Mouse (Mus musculus): ENCODE results near the gene Asic2. TPM values are rescaled to one million over a fixed set of nuclear protein-coding genes. Genes with fewer than 3 reads are reported as not detected.
A peak's percentile ranks its signal among the peaks of the same experiment; 100 is the strongest.

The Asic2 gene
- total RNA-seq, 2 experiments from 2014 or later, result 2.6 to 4.8 TPM

DNA sequence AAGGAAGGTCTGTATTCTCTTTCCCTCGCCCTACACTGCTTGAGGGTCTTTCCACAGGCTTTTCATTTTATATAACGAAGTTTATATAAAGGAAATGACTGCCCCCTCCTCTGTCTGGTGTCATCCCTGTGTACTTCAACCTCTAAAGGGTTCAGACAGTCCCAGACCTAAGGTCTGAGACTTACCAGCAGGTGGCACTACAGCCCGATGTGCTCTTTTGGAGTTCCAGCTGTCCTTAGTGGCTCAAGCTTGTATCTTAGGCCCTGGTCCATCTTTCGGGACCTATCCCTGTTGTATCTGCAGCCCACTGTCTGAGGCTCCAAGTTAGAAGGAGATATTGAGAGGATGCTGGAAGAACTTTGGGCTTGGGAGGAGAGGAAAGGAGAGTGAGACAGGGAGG lies 1061.8 kb downstream of the Asic2 start:
- peak; percentile 83 for DNase-seq

DNA sequence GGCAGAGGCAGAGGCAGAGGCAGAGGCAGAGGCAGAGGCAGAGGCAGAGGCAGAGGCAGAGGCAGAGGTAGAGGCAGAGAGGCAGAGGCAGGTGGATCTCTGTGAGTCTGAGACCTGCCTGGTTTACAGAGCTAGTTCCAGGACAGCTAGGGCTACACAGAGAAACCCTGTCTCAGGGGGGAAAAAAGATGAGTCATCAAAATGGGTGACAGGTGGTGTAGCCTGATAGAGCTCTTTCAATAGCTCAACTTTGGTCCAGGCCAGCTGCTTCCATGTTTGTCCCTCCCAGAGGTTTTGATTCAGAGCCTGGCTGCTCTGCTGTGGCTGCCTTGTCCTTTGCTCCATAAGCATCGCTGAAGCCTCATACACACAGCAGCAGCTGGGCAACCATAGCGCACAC lies 1063.7 kb downstream of the Asic2 start:
- DNase-seq, result no peak

GRCm38 (mm10) chr11:80903426-80903825 lies 1064.8 kb downstream of the Asic2 start:
- DNase-seq, result no peak

DNA sequence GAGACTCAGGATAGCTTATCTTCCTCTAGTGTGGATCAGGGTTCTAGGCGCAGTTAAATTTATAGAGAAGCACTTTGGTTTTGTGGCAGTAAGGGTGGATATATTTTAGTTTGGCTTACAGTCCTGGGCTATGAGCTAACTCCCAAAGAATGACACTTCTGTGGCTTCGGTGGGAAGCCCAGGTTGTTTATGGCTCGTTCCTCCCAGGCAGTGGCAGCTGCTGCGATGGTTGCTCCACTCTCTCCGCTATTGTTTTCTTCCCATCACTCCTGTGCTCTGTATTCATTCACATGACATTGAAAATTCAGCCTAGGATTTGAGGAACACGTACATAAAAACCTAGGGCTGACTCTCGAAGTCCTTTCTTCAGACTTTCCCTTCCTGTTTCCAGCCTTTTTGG lies 1065.6 kb downstream of the Asic2 start:
- DNase-seq, result no peak

GRCm38 (mm10) chr11:80900555-80900954 lies 1067.7 kb downstream of the Asic2 start:
- no peak for DNase-seq

DNA sequence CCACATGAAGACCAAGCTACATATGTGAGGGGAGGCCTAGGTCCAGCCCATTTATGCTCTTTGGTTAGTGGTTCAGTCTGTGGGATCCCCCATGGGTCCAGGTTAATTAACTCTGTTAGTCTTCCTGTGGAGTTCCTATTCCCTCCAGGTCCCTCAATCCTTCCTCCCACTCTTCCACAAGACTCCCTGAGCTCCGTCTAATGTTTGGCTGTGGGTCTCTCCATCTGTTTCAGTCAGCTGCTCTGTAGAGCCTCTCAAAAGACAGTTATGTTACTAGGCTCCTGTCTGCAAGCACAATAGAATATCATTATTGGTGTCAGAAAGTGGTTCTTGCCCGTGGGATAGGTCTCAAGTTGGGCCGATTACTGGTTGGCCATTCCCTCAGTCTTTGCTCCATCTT lies 1072.4 kb downstream of the Asic2 start:
- no peak for DNase-seq

DNA sequence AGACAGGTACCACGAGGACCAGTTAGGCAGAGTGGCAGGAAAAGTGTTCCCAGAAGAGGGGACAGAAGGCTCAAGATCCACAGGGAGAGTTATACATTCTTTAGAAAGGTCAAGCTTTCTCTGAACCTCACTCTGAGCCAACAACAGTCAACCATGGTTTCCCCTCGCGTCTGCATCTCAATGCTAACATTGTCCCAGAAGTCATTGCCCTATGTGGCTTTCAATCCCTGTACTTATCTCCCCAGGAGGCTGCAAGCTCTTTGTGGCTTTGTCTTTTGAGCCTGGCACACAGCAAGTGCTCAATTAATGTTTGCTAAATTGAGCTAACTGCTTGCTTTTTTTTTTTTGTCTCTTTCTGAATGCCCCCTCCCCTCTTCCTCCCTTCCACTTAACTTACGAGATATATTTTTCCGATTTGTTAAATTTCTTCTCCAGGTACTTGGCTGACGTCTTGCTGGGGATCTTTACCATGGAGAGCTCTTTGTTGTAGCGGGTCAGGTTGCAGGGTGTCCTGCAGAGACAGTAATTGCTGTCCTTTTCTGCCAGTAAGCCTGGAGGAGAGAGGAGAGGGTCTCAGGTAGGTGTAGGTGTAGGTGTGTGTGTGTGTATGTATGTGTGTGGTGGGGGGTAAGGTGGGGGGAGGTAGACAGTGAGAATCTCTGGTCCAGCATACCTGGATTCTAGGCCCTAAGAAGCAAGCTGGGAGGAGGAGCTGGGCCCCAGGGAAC lies 1078.8 kb downstream of the Asic2 start:
- DNase-seq, result no peak

DNA sequence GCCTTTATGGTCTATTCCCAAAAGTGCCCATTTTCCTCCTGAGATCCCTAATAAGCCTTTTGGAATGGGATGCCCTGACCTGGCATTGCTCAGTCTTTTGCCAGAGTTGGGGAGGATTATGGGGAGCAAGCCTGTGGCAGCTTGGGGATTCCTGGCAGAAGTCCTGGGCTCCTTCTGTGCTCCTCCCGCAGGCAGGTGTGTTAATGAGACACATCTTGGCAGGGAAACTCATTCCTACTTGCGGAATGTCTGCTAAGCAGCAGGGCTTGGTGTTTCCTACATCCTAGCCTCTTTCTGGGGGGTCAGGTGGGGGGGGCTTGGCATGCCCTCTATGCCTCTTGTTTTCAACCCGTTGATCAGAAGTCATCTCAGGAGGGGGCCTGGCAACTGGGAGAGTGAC lies 1081.2 kb downstream of the Asic2 start:
- DNase-seq, result no peak

- DNase-seq, result no peak
Measured at GRCm38 (mm10) chr11:80886365-80886764, 1081.9 kb downstream of the Asic2 start.

- DNase-seq, result no peak
Measured at GRCm38 (mm10) chr11:80884521-80885231, 1083.6 kb downstream of the Asic2 start.

GRCm38 (mm10) chr11:80882229-80882810 lies 1085.9 kb downstream of the Asic2 start:
- no peak for DNase-seq

GRCm38 (mm10) chr11:80878026-80878425 lies 1090.2 kb downstream of the Asic2 start:
- peak; percentile 10 for DNase-seq

DNA sequence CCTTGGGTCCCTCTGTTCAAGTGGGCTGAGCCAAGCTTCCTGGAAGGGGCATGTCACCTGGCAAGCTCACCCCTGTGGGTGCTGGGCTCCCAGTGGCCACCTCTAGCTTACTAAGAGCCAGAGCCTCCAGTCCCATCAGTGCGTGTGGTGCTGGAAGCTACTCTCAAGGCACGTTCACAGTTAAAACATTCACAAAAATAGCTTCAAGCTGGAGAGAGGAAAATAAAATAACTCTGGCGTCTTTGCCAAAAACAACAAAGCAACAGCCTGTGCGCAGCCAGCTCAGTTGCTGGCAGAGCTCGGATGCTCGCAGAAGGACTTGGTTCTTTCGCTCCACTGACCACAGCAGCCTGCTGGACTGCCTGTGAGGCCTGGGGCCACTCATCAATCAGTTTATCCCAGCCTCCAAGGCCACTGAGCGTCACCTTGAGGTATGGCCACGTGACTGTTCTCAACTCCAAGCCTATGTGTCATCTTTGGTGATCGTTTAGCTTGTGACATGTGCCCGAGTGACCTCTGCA lies 1091.1 kb downstream of the Asic2 start:
- peak; percentile 81 for DNase-seq

GRCm38 (mm10) chr11:80872509-80873474 lies 1095.5 kb downstream of the Asic2 start:
- peak; percentile 83 for DNase-seq

GRCm38 (mm10) chr11:80868039-80868438 lies 1100.2 kb downstream of the Asic2 start:
- no peak for DNase-seq

- DNase-seq, result no peak
Measured at GRCm38 (mm10) chr11:80862941-80863340, 1105.3 kb downstream of the Asic2 start.

DNA sequence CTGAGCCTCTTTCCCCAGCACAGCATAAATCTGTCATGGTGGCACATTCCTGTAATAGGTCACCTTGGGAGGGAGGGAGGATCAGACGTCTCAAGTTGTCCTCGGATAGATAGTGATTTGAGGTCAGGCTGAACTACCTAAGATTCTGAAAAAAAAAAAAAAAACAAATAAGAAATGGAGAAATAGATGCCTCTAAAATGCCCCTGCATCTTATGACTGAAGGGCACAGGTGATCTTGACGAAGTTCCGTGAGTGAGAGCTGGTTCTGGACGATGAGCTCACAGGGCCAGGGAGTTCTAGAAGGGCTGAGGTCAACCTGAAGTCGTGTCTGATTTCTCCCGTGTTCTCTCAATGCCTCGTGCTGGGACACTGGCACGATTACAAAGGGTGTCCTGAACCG lies 1110.2 kb downstream of the Asic2 start, which contains the start of gene Spaca3:
Gene Spaca3, plus strand, starts transcription at position 301 of the 400 bp plus-strand sequence.
- DNase-seq, result no peak

GRCm38 (mm10) chr11:80856827-80857226 lies 1111.4 kb downstream of the Asic2 start:
- DNase-seq, result no peak

- no peak for DNase-seq
Measured at GRCm38 (mm10) chr11:80854908-80855307, 1113.3 kb downstream of the Asic2 start.

- DNase-seq, result no peak
Measured at GRCm38 (mm10) chr11:80854430-80854829, 1113.8 kb downstream of the Asic2 start.

DNA sequence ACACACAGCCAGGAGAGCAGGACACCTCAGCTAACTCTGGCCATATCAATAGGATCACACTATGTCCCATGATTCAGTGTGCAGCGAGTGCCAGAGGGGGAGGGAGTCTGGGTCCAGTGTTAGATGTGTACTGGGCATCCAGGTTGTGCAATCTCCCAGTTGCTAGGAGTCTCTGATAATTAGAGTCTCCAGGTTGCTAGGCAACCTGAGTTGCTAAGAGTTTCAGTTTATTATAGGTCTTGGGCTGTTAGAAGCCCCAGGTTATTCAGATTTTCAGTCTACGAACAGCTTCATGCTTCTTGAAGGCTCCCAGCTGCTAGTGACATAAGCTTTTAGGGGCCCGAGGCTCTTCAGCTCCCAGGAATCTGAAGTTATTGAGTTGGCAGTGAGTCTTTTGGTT lies 1115.2 kb downstream of the Asic2 start:
- DNase-seq, result no peak

DNA sequence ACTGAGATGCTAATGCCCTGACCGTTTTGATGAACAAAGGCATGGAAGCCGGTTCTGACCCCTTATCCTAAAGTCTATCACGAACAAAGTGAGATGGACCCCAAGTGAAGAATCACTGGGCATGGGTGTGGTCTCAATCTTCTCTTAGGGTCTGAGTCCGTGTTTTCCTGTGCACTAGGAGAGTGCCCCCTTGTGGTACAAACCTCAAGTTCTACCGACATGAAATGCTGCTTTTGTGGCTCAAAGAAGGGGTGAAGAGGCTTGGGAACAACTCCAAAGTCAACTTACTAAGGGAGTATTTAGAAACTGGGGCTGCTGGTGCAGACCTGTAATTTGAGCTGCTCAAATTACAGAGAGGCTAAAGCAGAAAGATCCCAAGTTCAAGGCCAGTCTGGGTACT lies 1116.4 kb downstream of the Asic2 start:
- peak; percentile 25 for DNase-seq

All from adrenal gland, postnatal 10 days (tissue).